Mouse (Mus musculus) ES-Bruce4 (cell line): ENCODE measurements around the gene Pparg.

Source experiments
- CTCF ChIP-seq: IDR thresholded peaks from one replicate; pipeline ENCODE4 v1.8.1; 2011; ENCODE audit warnings: low read depth, low read length
- EP300 ChIP-seq: IDR thresholded peaks from 2 replicates; pipeline ENCODE4 v1.6.1; 2011; ENCODE audit warnings: low read depth, low read length; ENCODE audit not compliant: insufficient read depth
- POLR2A ChIP-seq: IDR thresholded peaks from one replicate; pipeline ENCODE4 v1.8.1; 2011; ENCODE audit warnings: low read length; ENCODE audit not compliant: insufficient read depth

- TF ChIP-seq POLR2A (no peak), EP300 (no peak), CTCF (no peak)
Observed at GRCm38 (mm10) chr6:115452501-115452900, 91.8 kb downstream of the Pparg start.
